Mouse (Mus musculus): ENCODE measurements around the gene Phactr3. TPM values are rescaled to one million over a fixed set of nuclear protein-coding genes. Genes with fewer than 3 reads are reported as not detected.
"Not testable (repeated sequence)": the region's sequence is repeated elsewhere in the genome, so short reads cannot be mapped to it uniquely, and the experiment has no call there.

The Phactr3 gene
- polyA plus RNA-seq (2015; fragmentation: Nextera tagmentation; extraction: Ambion mirVana): 2.3 and 2.8 TPM in 2 replicates

GRCm38 (mm10) chr2:178118801-178119560, at the start of gene Phactr3:
Phactr3 (plus strand) TSS chr2:178118975.
- H3K4me1 ChIP-seq: 0 out of 2 replicates have a peak, but pooled peaks cover 7% of the 10 kb centered on the region
- ATAC-seq (ENCODE audit: insufficient read depth, low FRiP score, low read depth): 0 out of 2 replicates have a peak, but pooled peaks have one; percentile 23
- H3K36me3 ChIP-seq: no peaks in the 10 kb centered on the region
- peak within 1 kb of the TSS; percentile 84 for H3K4me2 ChIP-seq
- H3K9ac ChIP-seq: no peak within 1 kb of the TSS
- no peak within 1 kb of the TSS for H3K27ac ChIP-seq
- peak within 1 kb of the TSS; percentile 39 for H3K4me3 ChIP-seq (replicated peaks)
- 3% methylated on average over 45 of the region's 45 CpGs for WGBS
- H3K27me3 ChIP-seq (replicated peaks): peaks cover 21% of the 10 kb centered on the region
- H3K9me3 ChIP-seq: no peaks in the 10 kb centered on the region

GRCm38 (mm10) chr2:178078166-178078717, 40.5 kb upstream of the Phactr3 start, which contains the start of gene Zfp931:
Zfp931 (minus strand) TSS chr2:178078476.
- H3K9me3 ChIP-seq; H3K9ac ChIP-seq; H3K27me3 ChIP-seq (replicated peaks); H3K36me3 ChIP-seq; H3K27ac ChIP-seq; H3K4me1 ChIP-seq; ATAC-seq (ENCODE audit: insufficient read depth, low FRiP score, low read depth): not testable (repeated sequence)
- Histone ChIP-seq H3K4me3 (replicated peaks) (peak within 1 kb of the TSS; percentile 49), H3K4me2 (peak within 1 kb of the TSS; percentile 51)
- 0% methylated on average over 8 of the region's 14 CpGs for WGBS

GRCm38 (mm10) chr2:178089586-178089985, 29.2 kb upstream of the Phactr3 start:
- Histone ChIP-seq H3K9me3 (no peaks in the 10 kb centered on the region), H3K36me3 (no peaks in the 10 kb centered on the region)
- no peak for ATAC-seq (ENCODE audit: insufficient read depth, low FRiP score, low read depth)

GRCm38 (mm10) chr2:178098021-178098420, 20.8 kb upstream of the Phactr3 start:
- ATAC-seq (ENCODE audit: insufficient read depth, low FRiP score, low read depth): no peak
- Histone ChIP-seq H3K27ac (no peak overlapping the region), H3K9me3 (no peaks in the 10 kb centered on the region), H3K27me3 (replicated peaks) (no peaks in the 10 kb centered on the region), H3K4me3 (replicated peaks) (no peak overlapping the region), H3K9ac (no peak overlapping the region), H3K4me2 (no peak overlapping the region), H3K36me3 (no peaks in the 10 kb centered on the region), H3K4me1 (no peaks in the 10 kb centered on the region)
- WGBS: 3% methylated on average over 2 of the region's 2 CpGs

More at GRCm38 (mm10) chr2:178089586-178089985, 29.2 kb upstream of the Phactr3 start:
- Histone ChIP-seq H3K9ac (no peak overlapping the region), H3K4me3 (replicated peaks) (no peak overlapping the region), H3K4me2 (no peak overlapping the region), H3K27ac (no peak overlapping the region), H3K27me3 (replicated peaks) (no peaks in the 10 kb centered on the region), H3K4me1 (no peaks in the 10 kb centered on the region)

- Histone ChIP-seq H3K9ac (no peak overlapping the region), H3K4me3 (replicated peaks) (no peak overlapping the region), H3K27me3 (replicated peaks) (no peaks in the 10 kb centered on the region), H3K4me2 (no peak overlapping the region), H3K36me3 (no peaks in the 10 kb centered on the region), H3K4me1 (no peaks in the 10 kb centered on the region), H3K27ac (no peak overlapping the region), H3K9me3 (no peaks in the 10 kb centered on the region)
- WGBS: 16% methylated on average over 7 of the region's 7 CpGs
- ATAC-seq (ENCODE audit: insufficient read depth, low FRiP score, low read depth): peak; percentile 58; the same call in 1 of the 2 replicates
These were observed 16.8 kb upstream of the Phactr3 start for GRCm38 (mm10) chr2:178101957-178102356.

- Histone ChIP-seq H3K4me3 (replicated peaks) (no peak overlapping the region), H3K36me3 (no peaks in the 10 kb centered on the region), H3K9ac (no peak overlapping the region), H3K4me1 (0 out of 2 replicates have a peak, but pooled peaks cover 7% of the 10 kb centered on the region), H3K9me3 (no peaks in the 10 kb centered on the region), H3K27ac (no peak overlapping the region), H3K4me2 (no peak overlapping the region; the same call in 1 of the 2 replicates), H3K27me3 (replicated peaks) (peaks cover 21% of the 10 kb centered on the region)
- no peak for ATAC-seq (ENCODE audit: insufficient read depth, low FRiP score, low read depth)
- WGBS: 22% methylated on average over 12 of the region's 12 CpGs
These were observed 829 bp upstream of the Phactr3 start for GRCm38 (mm10) chr2:178117946-178118345.

- H3K27me3 ChIP-seq (replicated peaks): peaks cover 21% of the 10 kb centered on the region
- H3K4me2 ChIP-seq: peak overlapping the region; percentile 84
- no peaks in the 10 kb centered on the region for H3K9me3 ChIP-seq
- H3K4me1 ChIP-seq: 0 out of 2 replicates have a peak, but pooled peaks cover 7% of the 10 kb centered on the region
- 22% methylated on average over 19 of the region's 19 CpGs for WGBS
- H3K27ac ChIP-seq: no peak overlapping the region
- 0 out of 2 replicates have a peak, but pooled peaks have one; percentile 20 for ATAC-seq (ENCODE audit: insufficient read depth, low FRiP score, low read depth)
- no peak overlapping the region for H3K9ac ChIP-seq
- H3K36me3 ChIP-seq: no peaks in the 10 kb centered on the region
- peak overlapping the region; percentile 39 for H3K4me3 ChIP-seq (replicated peaks)
These were observed 983 bp downstream of the Phactr3 start for GRCm38 (mm10) chr2:178119561-178120355.

- Histone ChIP-seq H3K4me2 (no peak overlapping the region), H3K9ac (no peak overlapping the region), H3K9me3 (no peaks in the 10 kb centered on the region), H3K4me3 (replicated peaks) (no peak overlapping the region), H3K4me1 (0 out of 2 replicates have a peak, but pooled peaks cover 7% of the 10 kb centered on the region), H3K27me3 (replicated peaks) (peaks cover 21% of the 10 kb centered on the region), H3K36me3 (no peaks in the 10 kb centered on the region), H3K27ac (no peak overlapping the region)
- ATAC-seq (ENCODE audit: insufficient read depth, low FRiP score, low read depth): no peak
These were observed 1.5 kb downstream of the Phactr3 start for GRCm38 (mm10) chr2:178120356-178120645.

- ATAC-seq (ENCODE audit: insufficient read depth, low FRiP score, low read depth): no peak
- Histone ChIP-seq H3K4me1 (0 out of 2 replicates have a peak, but pooled peaks cover 7% of the 10 kb centered on the region), H3K27ac (no peak overlapping the region), H3K4me3 (replicated peaks) (no peak overlapping the region), H3K27me3 (replicated peaks) (peaks cover 21% of the 10 kb centered on the region), H3K9ac (no peak overlapping the region), H3K4me2 (no peak overlapping the region), H3K36me3 (no peaks in the 10 kb centered on the region), H3K9me3 (no peaks in the 10 kb centered on the region)
- whole genome bisulfite sequencing: 86% methylated on average over 8 of the region's 8 CpGs
These were observed 2.0 kb downstream of the Phactr3 start for GRCm38 (mm10) chr2:178120651-178121374.

- H3K9me3 ChIP-seq: no peaks in the 10 kb centered on the region
- WGBS: 49% methylated on average over 2 of the region's 2 CpGs
These were observed 2.6 kb downstream of the Phactr3 start for GRCm38 (mm10) chr2:178121375-178121688.

GRCm38 (mm10) chr2:178121946-178122665, 3.3 kb downstream of the Phactr3 start:
- Histone ChIP-seq H3K9me3 (no peaks in the 10 kb centered on the region), H3K36me3 (no peaks in the 10 kb centered on the region), H3K27ac (no peak overlapping the region), H3K4me2 (no peak overlapping the region), H3K4me3 (replicated peaks) (no peak overlapping the region), H3K9ac (no peak overlapping the region), H3K27me3 (replicated peaks) (peaks cover 21% of the 10 kb centered on the region), H3K4me1 (0 out of 2 replicates have a peak, but pooled peaks cover 7% of the 10 kb centered on the region)
- WGBS: 45% methylated on average over 4 of the region's 4 CpGs
- no peak for ATAC-seq (ENCODE audit: insufficient read depth, low FRiP score, low read depth)

More at GRCm38 (mm10) chr2:178121375-178121688, 2.6 kb downstream of the Phactr3 start:
- Histone ChIP-seq H3K27me3 (replicated peaks) (peaks cover 21% of the 10 kb centered on the region), H3K36me3 (no peaks in the 10 kb centered on the region), H3K4me1 (0 out of 2 replicates have a peak, but pooled peaks cover 7% of the 10 kb centered on the region), H3K4me2 (no peak overlapping the region), H3K4me3 (replicated peaks) (no peak overlapping the region), H3K9ac (no peak overlapping the region), H3K27ac (no peak overlapping the region)
- ATAC-seq (ENCODE audit: insufficient read depth, low FRiP score, low read depth): no peak
